Mouse (Mus musculus): ENCODE measurements around the gene Col6a5. TPM values are rescaled to one million over a fixed set of nuclear protein-coding genes. Genes with fewer than 3 reads are reported as not detected.

The Col6a5 gene
- polyA plus RNA-seq (2015; fragmentation: Nextera tagmentation; extraction: Ambion mirVana): 0.19 TPM in 1 of 2 replicates, not detected in the other

- no peaks in the 10 kb centered on the region; the same call in 1 of the 2 replicates for H3K4me1 ChIP-seq (ENCODE audit: control insufficient read depth, low read depth, low read length)
- H3K27ac ChIP-seq (ENCODE audit: low read length): no peak within 1 kb of the TSS
- WGBS (ENCODE audit: insufficient replicate concordance): 19% methylated on average over 13 of the region's 13 CpGs
- H3K4me3 ChIP-seq (ENCODE audit: low read depth, low read length): no peak within 1 kb of the TSS
- H3K27me3 ChIP-seq (ENCODE audit: control insufficient read depth, insufficient read depth, low read depth, low read length): no peaks in the 10 kb centered on the region
- ATAC-seq (ENCODE audit: low read depth): no peak
- no peak within 1 kb of the TSS for H3K9ac ChIP-seq (ENCODE audit: low read depth, low read length)
- no peaks in the 10 kb centered on the region for H3K9me3 ChIP-seq (replicated peaks; ENCODE audit: control insufficient read depth, low read length)
- no peaks in the 10 kb centered on the region for H3K36me3 ChIP-seq (ENCODE audit: control insufficient read depth, insufficient read depth)
- no peak within 1 kb of the TSS for H3K4me2 ChIP-seq (ENCODE audit: low read depth, low read length)
Measured at GRCm38 (mm10) chr9:105960533-105960932, at the start of gene Col6a5. Gene Col6a5 (minus strand): TSS chr9:105960643.

GRCm38 (mm10) chr9:105997955-105998354, 37.5 kb upstream of the Col6a5 start:
- Histone ChIP-seq H3K27ac (ENCODE audit: low read length) (no peak overlapping the region), H3K9ac (ENCODE audit: low read depth, low read length) (no peak overlapping the region), H3K27me3 (ENCODE audit: control insufficient read depth, insufficient read depth, low read depth, low read length) (no peaks in the 10 kb centered on the region), H3K9me3 (replicated peaks; ENCODE audit: control insufficient read depth, low read length) (no peaks in the 10 kb centered on the region), H3K4me1 (ENCODE audit: control insufficient read depth, low read depth, low read length) (no peaks in the 10 kb centered on the region), H3K4me3 (ENCODE audit: low read depth, low read length) (no peak overlapping the region), H3K36me3 (ENCODE audit: control insufficient read depth, insufficient read depth) (no peaks in the 10 kb centered on the region), H3K4me2 (ENCODE audit: low read depth, low read length) (no peak overlapping the region)
- 51% methylated on average over 11 of the region's 11 CpGs for WGBS (ENCODE audit: insufficient replicate concordance)
- no peak for ATAC-seq (ENCODE audit: low read depth)

- Histone ChIP-seq H3K36me3 (ENCODE audit: control insufficient read depth, insufficient read depth) (no peaks in the 10 kb centered on the region), H3K4me2 (ENCODE audit: low read depth, low read length) (no peak overlapping the region), H3K27ac (ENCODE audit: low read length) (no peak overlapping the region), H3K4me1 (ENCODE audit: control insufficient read depth, low read depth, low read length) (no peaks in the 10 kb centered on the region), H3K27me3 (ENCODE audit: control insufficient read depth, insufficient read depth, low read depth, low read length) (no peaks in the 10 kb centered on the region), H3K4me3 (ENCODE audit: low read depth, low read length) (no peak overlapping the region), H3K9ac (ENCODE audit: low read depth, low read length) (no peak overlapping the region), H3K9me3 (replicated peaks; ENCODE audit: control insufficient read depth, low read length) (no peaks in the 10 kb centered on the region)
- no peak for ATAC-seq (ENCODE audit: low read depth)
- 63% methylated on average over 6 of the region's 6 CpGs for WGBS (ENCODE audit: insufficient replicate concordance)
Measured at GRCm38 (mm10) chr9:105992425-105992824, 32.0 kb upstream of the Col6a5 start.

DNA sequence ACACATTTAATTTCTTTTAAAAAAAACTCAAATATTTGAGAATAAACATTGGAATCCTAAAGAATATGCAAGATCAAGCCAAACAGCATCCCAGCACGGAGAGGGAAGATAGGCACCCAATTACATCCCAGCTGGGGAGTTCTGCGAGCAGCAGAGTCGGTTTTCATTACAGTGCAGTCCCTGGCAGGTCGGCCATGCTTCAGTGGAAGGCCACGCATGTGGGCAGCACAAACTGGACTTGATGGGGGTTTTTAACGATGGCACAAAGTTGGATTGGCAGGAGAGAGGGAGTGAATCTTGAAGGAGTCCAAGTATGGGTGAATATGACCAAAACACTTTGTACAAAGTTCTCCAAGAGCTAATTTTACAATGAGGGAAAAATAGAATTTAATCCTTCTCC, 29.7 kb upstream of the Col6a5 start:
- ATAC-seq (ENCODE audit: low read depth): no peak
- Histone ChIP-seq H3K36me3 (ENCODE audit: control insufficient read depth, insufficient read depth) (no peaks in the 10 kb centered on the region), H3K9ac (ENCODE audit: low read depth, low read length) (no peak overlapping the region), H3K4me3 (ENCODE audit: low read depth, low read length) (no peak overlapping the region), H3K4me1 (ENCODE audit: control insufficient read depth, low read depth, low read length) (no peaks in the 10 kb centered on the region), H3K9me3 (replicated peaks; ENCODE audit: control insufficient read depth, low read length) (no peaks in the 10 kb centered on the region), H3K27ac (ENCODE audit: low read length) (no peak overlapping the region), H3K27me3 (ENCODE audit: control insufficient read depth, insufficient read depth, low read depth, low read length) (no peaks in the 10 kb centered on the region), H3K4me2 (ENCODE audit: low read depth, low read length) (no peak overlapping the region)
- 55% methylated on average over 6 of the region's 6 CpGs for WGBS (ENCODE audit: insufficient replicate concordance)

GRCm38 (mm10) chr9:105989468-105989867, 29.0 kb upstream of the Col6a5 start:
- H3K4me2 ChIP-seq (ENCODE audit: low read depth, low read length): no peak overlapping the region
- no peaks in the 10 kb centered on the region for H3K9me3 ChIP-seq (replicated peaks; ENCODE audit: control insufficient read depth, low read length)
- no peaks in the 10 kb centered on the region for H3K4me1 ChIP-seq (ENCODE audit: control insufficient read depth, low read depth, low read length)
- no peak overlapping the region for H3K9ac ChIP-seq (ENCODE audit: low read depth, low read length)
- no peak overlapping the region for H3K4me3 ChIP-seq (ENCODE audit: low read depth, low read length)
- ATAC-seq (ENCODE audit: low read depth): no peak
- no peaks in the 10 kb centered on the region for H3K27me3 ChIP-seq (ENCODE audit: control insufficient read depth, insufficient read depth, low read depth, low read length)
- no peaks in the 10 kb centered on the region for H3K36me3 ChIP-seq (ENCODE audit: control insufficient read depth, insufficient read depth)
- H3K27ac ChIP-seq (ENCODE audit: low read length): no peak overlapping the region
- WGBS (ENCODE audit: insufficient replicate concordance): 64% methylated on average over 6 of the region's 6 CpGs

GRCm38 (mm10) chr9:105988096-105988495, 27.7 kb upstream of the Col6a5 start:
- no peak for ATAC-seq (ENCODE audit: low read depth)
- Histone ChIP-seq H3K36me3 (ENCODE audit: control insufficient read depth, insufficient read depth) (no peaks in the 10 kb centered on the region), H3K27me3 (ENCODE audit: control insufficient read depth, insufficient read depth, low read depth, low read length) (no peaks in the 10 kb centered on the region), H3K9me3 (replicated peaks; ENCODE audit: control insufficient read depth, low read length) (no peaks in the 10 kb centered on the region), H3K27ac (ENCODE audit: low read length) (no peak overlapping the region), H3K4me1 (ENCODE audit: control insufficient read depth, low read depth, low read length) (no peaks in the 10 kb centered on the region), H3K4me3 (ENCODE audit: low read depth, low read length) (no peak overlapping the region), H3K4me2 (ENCODE audit: low read depth, low read length) (no peak overlapping the region), H3K9ac (ENCODE audit: low read depth, low read length) (no peak overlapping the region)
- 42% methylated on average over 8 of the region's 8 CpGs for WGBS (ENCODE audit: insufficient replicate concordance)

DNA sequence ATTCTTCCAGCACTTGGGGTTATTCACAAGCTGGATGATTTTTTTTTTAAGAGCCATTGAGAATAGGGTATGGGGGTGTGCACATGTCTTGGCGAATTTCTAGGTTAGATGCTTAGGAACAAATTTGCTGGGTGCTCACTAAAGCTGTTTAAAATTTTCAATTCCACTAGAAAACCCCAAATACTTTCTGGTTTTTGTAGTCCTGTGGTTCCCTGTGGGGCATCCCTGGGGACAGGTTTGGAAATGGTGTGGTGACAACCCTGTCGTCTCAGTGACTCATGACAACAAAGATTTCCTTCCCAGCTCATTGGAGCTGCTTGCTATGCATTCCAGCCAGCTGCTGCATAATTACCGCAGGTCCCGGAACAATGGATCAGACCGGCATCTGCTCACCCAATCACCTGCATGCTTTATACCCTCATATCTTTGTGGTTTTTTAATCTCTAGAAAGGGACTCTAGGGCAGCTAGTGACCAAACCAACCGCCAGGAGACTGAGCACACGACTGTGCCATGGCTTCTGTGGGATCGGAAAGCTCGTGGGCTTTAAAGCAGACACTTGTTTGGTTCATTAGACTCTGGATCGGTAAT, 24.6 kb upstream of the Col6a5 start:
- Histone ChIP-seq H3K4me1 (ENCODE audit: control insufficient read depth, low read depth, low read length) (no peaks in the 10 kb centered on the region), H3K27me3 (ENCODE audit: control insufficient read depth, insufficient read depth, low read depth, low read length) (no peaks in the 10 kb centered on the region), H3K27ac (ENCODE audit: low read length) (no peak overlapping the region), H3K4me2 (ENCODE audit: low read depth, low read length) (no peak overlapping the region), H3K4me3 (ENCODE audit: low read depth, low read length) (no peak overlapping the region), H3K9me3 (replicated peaks; ENCODE audit: control insufficient read depth, low read length) (no peaks in the 10 kb centered on the region), H3K36me3 (ENCODE audit: control insufficient read depth, insufficient read depth) (no peaks in the 10 kb centered on the region), H3K9ac (ENCODE audit: low read depth, low read length) (no peak overlapping the region)
- ATAC-seq (ENCODE audit: low read depth): no peak
- WGBS (ENCODE audit: insufficient replicate concordance): 30% methylated on average over 10 of the region's 10 CpGs

GRCm38 (mm10) chr9:105978479-105978878, 18.0 kb upstream of the Col6a5 start:
- 75% methylated on average over 8 of the region's 8 CpGs for WGBS (ENCODE audit: insufficient replicate concordance)
- ATAC-seq (ENCODE audit: low read depth): no peak
- H3K36me3 ChIP-seq (ENCODE audit: control insufficient read depth, insufficient read depth): no peaks in the 10 kb centered on the region

DNA sequence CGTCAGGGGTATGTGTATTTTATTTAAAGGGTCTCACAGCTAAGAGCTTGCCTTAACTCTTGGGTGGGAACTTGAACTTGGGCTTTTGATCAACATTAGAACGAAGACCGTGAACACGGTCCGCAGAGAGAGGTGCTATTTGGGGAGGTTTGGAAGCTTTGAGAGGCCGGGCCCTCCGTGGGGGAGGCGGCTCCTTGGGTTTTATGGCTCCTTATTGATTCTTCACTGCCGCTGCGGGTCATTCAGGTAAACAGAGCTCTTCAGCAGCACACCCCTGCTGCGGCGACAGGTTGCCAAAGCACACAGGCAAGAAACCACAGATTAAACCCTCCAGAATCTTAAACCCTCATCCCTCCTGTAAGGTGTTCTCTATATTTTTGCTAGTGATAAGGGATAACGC, 16.4 kb upstream of the Col6a5 start:
- H3K4me2 ChIP-seq (ENCODE audit: low read depth, low read length): peak overlapping the region; percentile 32
- no peak overlapping the region for H3K9ac ChIP-seq (ENCODE audit: low read depth, low read length)
- no peak overlapping the region for H3K4me3 ChIP-seq (ENCODE audit: low read depth, low read length)
- ATAC-seq (ENCODE audit: low read depth): no peak
- no peaks in the 10 kb centered on the region for H3K4me1 ChIP-seq (ENCODE audit: control insufficient read depth, low read depth, low read length)
- H3K27me3 ChIP-seq (ENCODE audit: control insufficient read depth, insufficient read depth, low read depth, low read length): no peaks in the 10 kb centered on the region
- H3K36me3 ChIP-seq (ENCODE audit: control insufficient read depth, insufficient read depth): no peaks in the 10 kb centered on the region
- 13% methylated on average over 13 of the region's 13 CpGs for WGBS (ENCODE audit: insufficient replicate concordance)
- H3K27ac ChIP-seq (ENCODE audit: low read length): no peak overlapping the region
- no peaks in the 10 kb centered on the region; the same call in 1 of the 2 replicates for H3K9me3 ChIP-seq (replicated peaks; ENCODE audit: control insufficient read depth, low read length)

More at GRCm38 (mm10) chr9:105978479-105978878, 18.0 kb upstream of the Col6a5 start:
- no peaks in the 10 kb centered on the region for H3K4me1 ChIP-seq (ENCODE audit: control insufficient read depth, low read depth, low read length)
- H3K9ac ChIP-seq (ENCODE audit: low read depth, low read length): no peak overlapping the region
- H3K27ac ChIP-seq (ENCODE audit: low read length): no peak overlapping the region
- H3K27me3 ChIP-seq (ENCODE audit: control insufficient read depth, insufficient read depth, low read depth, low read length): no peaks in the 10 kb centered on the region
- no peak overlapping the region for H3K4me3 ChIP-seq (ENCODE audit: low read depth, low read length)
- no peaks in the 10 kb centered on the region; the same call in 1 of the 2 replicates for H3K9me3 ChIP-seq (replicated peaks; ENCODE audit: control insufficient read depth, low read length)
- no peak overlapping the region for H3K4me2 ChIP-seq (ENCODE audit: low read depth, low read length)

Measured in liver, embryonic 16.5 days (tissue).